In genomic region chr10:38269136-38269535, GRCm38 (mm10) we compare ENCODE assay signal across 10 mouse cellular contexts.
DNase-seq lines count a peak whose midpoint lies in the region; ATAC-seq and TF ChIP-seq lines count a peak whose summit lies in the region.
"Had no signal": no experiment of that assay in that cellular context is flagged by ENCODE, and none has a peak within 500 bp of the region (broad histone marks: within the 10 kb centered on the region; RNA-seq: fewer than 3 reads in every experiment).

No protein-coding gene starts in this region.

- no peak overlapping the region for H3K4me2 ChIP-seq in kidney, embryonic 14.5 days (replicated peaks; ENCODE audit: low read depth, low read length)
- H3K4me2 ChIP-seq in lung, embryonic 14.5 days, result no peak overlapping the region
- H3K4me2 ChIP-seq: heart, embryonic 13.5 days; lung, embryonic 15.5 days had no signal

- no peaks in the 10 kb centered on the region for H3K9me3 ChIP-seq in kidney, embryonic 14.5 days (ENCODE audit: control insufficient read depth, low read length)
- no peaks in the 10 kb centered on the region for H3K9me3 ChIP-seq in lung, embryonic 14.5 days (ENCODE audit: low read depth, low read length)
- no peaks in the 10 kb centered on the region for H3K9me3 ChIP-seq in midbrain, embryonic 10.5 days (replicated peaks)
- H3K9me3 ChIP-seq: heart, embryonic 13.5 days; lung, embryonic 15.5 days had no signal

- H3K27ac ChIP-seq in kidney, embryonic 14.5 days (ENCODE audit: low read depth, low read length), result no peak overlapping the region
- no peak overlapping the region for H3K27ac ChIP-seq in lung, embryonic 14.5 days (ENCODE audit: low read depth)
- no peak overlapping the region for H3K27ac ChIP-seq in midbrain, embryonic 10.5 days (replicated peaks)
- H3K27ac ChIP-seq: heart, embryonic 13.5 days; lung, embryonic 15.5 days had no signal

- no peaks in the 10 kb centered on the region for H3K4me1 ChIP-seq in kidney, embryonic 14.5 days (ENCODE audit: control insufficient read depth, insufficient read depth, low read length)
- H3K4me1 ChIP-seq in lung, embryonic 14.5 days (ENCODE audit: insufficient read depth), result no peaks in the 10 kb centered on the region
- H3K4me1 ChIP-seq in midbrain, embryonic 10.5 days, result no peaks in the 10 kb centered on the region
- H3K4me1 ChIP-seq: heart, embryonic 13.5 days; lung, embryonic 15.5 days had no signal

- ATAC-seq in kidney, embryonic 14.5 days (ENCODE audit: low FRiP score, low TSS enrichment), result no peak
- ATAC-seq in lung, embryonic 14.5 days (ENCODE audit: insufficient read depth), result no peak

- H3K36me3 ChIP-seq in kidney, embryonic 14.5 days (ENCODE audit: control insufficient read depth, insufficient read depth, low read length), result no peaks in the 10 kb centered on the region
- H3K36me3 ChIP-seq in lung, embryonic 14.5 days (ENCODE audit: insufficient read depth), result no peaks in the 10 kb centered on the region
- H3K36me3 ChIP-seq in midbrain, embryonic 10.5 days, result no peaks in the 10 kb centered on the region
- H3K36me3 ChIP-seq: heart, embryonic 13.5 days; lung, embryonic 15.5 days had no signal

- TF ChIP-seq CTCF in lung, embryonic 14.5 days (IDR thresholded peaks at IDR 0.05; ENCODE audit: low read depth), result peak; percentile 40

- H3K9ac ChIP-seq in kidney, embryonic 14.5 days (ENCODE audit: low read depth, low read length), result no peak overlapping the region
- H3K9ac ChIP-seq in lung, embryonic 14.5 days, result no peak overlapping the region
- H3K9ac ChIP-seq: heart, embryonic 13.5 days; lung, embryonic 15.5 days had no signal

- peak; percentile 17 for DNase-seq in kidney, adult 9 months
- DNase-seq in NIH3T3 (ENCODE audit: low read depth), result peak; percentile 62
- peak; percentile 15 to 58 for DNase-seq in adrenal gland, postnatal 36 days
- DNase-seq in lung, embryonic 14.5 days, result peak; percentile 35
- no peak for DNase-seq in yolk sac, embryonic 10.5 days (ENCODE audit: low spot score)
- DNase-seq in frontal cortex, postnatal 10 days (ENCODE audit: low spot score in 2 of 2), result no peak
- no peak for DNase-seq in midbrain, embryonic 10.5 days (ENCODE audit: low spot score)

- H3K4me3 ChIP-seq in kidney, embryonic 14.5 days (ENCODE audit: low read length), result no peak overlapping the region
- H3K4me3 ChIP-seq in lung, embryonic 14.5 days (ENCODE audit: low read depth, low read length), result no peak overlapping the region
- no peak overlapping the region for H3K4me3 ChIP-seq in midbrain, embryonic 10.5 days
- H3K4me3 ChIP-seq: heart, embryonic 13.5 days; lung, embryonic 15.5 days had no signal

- 93% methylated on average over 1 of the region's 1 CpGs for WGBS in kidney, embryonic 14.5 days
- 88% methylated on average over 1 of the region's 1 CpGs for WGBS in lung, embryonic 14.5 days
- 88% methylated on average over 1 of the region's 1 CpGs for WGBS in midbrain, embryonic 10.5 days

- H3K27me3 ChIP-seq in kidney, embryonic 14.5 days (ENCODE audit: control insufficient read depth, insufficient read depth, low read length), result no peaks in the 10 kb centered on the region
- no peaks in the 10 kb centered on the region for H3K27me3 ChIP-seq in lung, embryonic 14.5 days (ENCODE audit: insufficient read depth, low read length)
- H3K27me3 ChIP-seq in midbrain, embryonic 10.5 days (ENCODE audit: low read depth, poor library complexity, severe bottlenecking), result no peaks in the 10 kb centered on the region
- H3K27me3 ChIP-seq: heart, embryonic 13.5 days had no signal

Comparison
In these comparisons a context has a peak if more than half of its experiments do, and no peak if none do; other contexts are left out.
1. DNase-seq: peak in kidney, adult 9 months (single experiment), NIH3T3 (single experiment), adrenal gland, postnatal 36 days (2 of 2) and lung, embryonic 14.5 days (single experiment); none in yolk sac, embryonic 10.5 days (single experiment), frontal cortex, postnatal 10 days (0 of 2) and midbrain, embryonic 10.5 days (single experiment).